Mouse (Mus musculus): ENCODE measurements around the gene Cntfr.

DNA sequence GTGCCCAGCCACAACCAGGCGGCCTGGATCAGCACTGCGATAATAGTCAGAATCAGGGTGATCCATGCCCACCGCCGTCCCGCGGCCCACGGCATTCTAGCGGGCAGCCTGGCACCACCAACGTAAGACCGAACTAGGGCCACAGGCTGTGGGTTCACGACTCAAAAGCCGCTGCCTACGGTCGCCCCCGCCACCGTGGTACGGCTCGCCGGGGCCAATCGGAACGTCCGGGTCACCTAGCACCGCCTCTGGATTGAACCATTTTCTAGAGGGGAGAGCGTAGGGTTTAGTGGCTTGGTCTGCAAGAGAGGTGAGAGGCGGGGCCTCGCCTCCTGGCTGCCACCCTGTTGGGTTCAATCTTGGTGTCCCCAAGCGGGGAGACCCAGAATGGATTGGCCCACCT, 44.3 kb upstream of the Cntfr start:
- TF ChIP-seq CTCF (IDR thresholded peaks at IDR 0.05; ENCODE audit: low read depth, low read length) (no peak), POLR2A (IDR thresholded peaks at IDR 0.05; ENCODE audit: borderline replicate concordance, low read depth, low read length) (no peak)
